ENCODE assay signal across 36 mouse cellular contexts in the genomic region with DNA sequence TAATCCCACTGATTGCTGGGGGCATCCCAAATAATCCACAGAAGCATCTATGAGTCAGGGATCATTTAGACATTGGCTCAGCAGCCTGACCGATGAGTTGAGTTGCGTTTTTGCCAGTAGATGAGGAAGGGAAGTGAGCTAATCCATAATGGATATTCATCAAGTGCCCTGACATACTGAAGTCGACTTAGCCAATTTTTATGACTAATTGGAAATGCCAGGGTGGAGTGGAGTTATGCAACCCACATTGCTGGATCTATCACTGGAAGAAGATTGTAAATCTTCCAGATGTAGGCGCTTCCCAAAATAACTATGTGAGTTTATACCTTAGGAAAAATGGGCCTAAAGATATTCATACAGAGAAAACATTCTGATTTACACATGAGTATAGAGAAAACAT. TPM values are rescaled to one million over a fixed set of nuclear protein-coding genes. Genes with fewer than 3 reads are reported as not detected.
DNase-seq lines count a peak whose midpoint lies in the region; ATAC-seq and TF ChIP-seq lines count a peak whose summit lies in the region.
"Had no signal": no experiment of that assay in that cellular context is flagged by ENCODE, and none has a peak within 500 bp of the region (broad histone marks: within the 10 kb centered on the region; RNA-seq: fewer than 3 reads in every experiment).

No protein-coding gene starts in this region.

- no peak overlapping the region for H3K27ac ChIP-seq in forebrain, embryonic 10.5 days
- no peak overlapping the region for H3K27ac ChIP-seq in forebrain, embryonic 16.5 days (ENCODE audit: low read length)
- H3K27ac ChIP-seq in left cerebral cortex, adult 2 months = no peak overlapping the region
- H3K27ac ChIP-seq: forebrain, embryonic 12.5 days; heart, adult 2 months; hindbrain, embryonic 13.5 days; liver, embryonic 15.5 days; lung, embryonic 15.5 days; midbrain, embryonic 13.5 days had no signal

- no peak overlapping the region for H3K4me3 ChIP-seq in forebrain, embryonic 10.5 days
- H3K4me3 ChIP-seq in forebrain, embryonic 16.5 days (replicated peaks; ENCODE audit: low read length) = no peak overlapping the region
- H3K4me3 ChIP-seq in left cerebral cortex, adult 2 months = no peak overlapping the region
- H3K4me3 ChIP-seq: forebrain, embryonic 12.5 days; heart, adult 2 months; hindbrain, embryonic 13.5 days; liver, embryonic 15.5 days; lung, embryonic 15.5 days; megakaryocyte, embryonic 14.5 days; midbrain, embryonic 13.5 days had no signal

- no peak overlapping the region for H3K4me2 ChIP-seq in forebrain, embryonic 16.5 days (ENCODE audit: low read length)
- H3K4me2 ChIP-seq: forebrain, embryonic 12.5 days; hindbrain, embryonic 13.5 days; liver, embryonic 15.5 days; lung, embryonic 15.5 days; midbrain, embryonic 13.5 days had no signal

- H3K27me3 ChIP-seq in forebrain, embryonic 10.5 days (ENCODE audit: poor library complexity, severe bottlenecking) = peaks cover 20% of the 10 kb centered on the region
- no peaks in the 10 kb centered on the region for H3K27me3 ChIP-seq in forebrain, embryonic 16.5 days (replicated peaks; ENCODE audit: control insufficient read depth, insufficient read depth, low read length)
- H3K27me3 ChIP-seq: forebrain, embryonic 12.5 days; hindbrain, embryonic 13.5 days; liver, embryonic 15.5 days; lung, embryonic 15.5 days; midbrain, embryonic 13.5 days had no signal

- H3K36me3 ChIP-seq in forebrain, embryonic 10.5 days (replicated peaks) = no peaks in the 10 kb centered on the region
- no peaks in the 10 kb centered on the region for H3K36me3 ChIP-seq in forebrain, embryonic 16.5 days (ENCODE audit: control insufficient read depth, insufficient read depth)
- H3K36me3 ChIP-seq: forebrain, embryonic 12.5 days; hindbrain, embryonic 13.5 days; liver, embryonic 15.5 days; lung, embryonic 15.5 days; midbrain, embryonic 13.5 days had no signal

- intact Hi-C loops in left cerebral cortex, adult 2 months (cut with DNase I) = no loop called here

- H3K9me3 ChIP-seq in forebrain, embryonic 10.5 days = no peaks in the 10 kb centered on the region
- no peaks in the 10 kb centered on the region for H3K9me3 ChIP-seq in forebrain, embryonic 16.5 days (ENCODE audit: control insufficient read depth, low read length)
- H3K9me3 ChIP-seq: forebrain, embryonic 12.5 days; hindbrain, embryonic 13.5 days; liver, embryonic 15.5 days; lung, embryonic 15.5 days; megakaryocyte, embryonic 14.5 days; midbrain, embryonic 13.5 days had no signal

- no peak for TF ChIP-seq CTCF in left cerebral cortex, adult 2 months (IDR thresholded peaks at IDR 0.05)

- H3K9ac ChIP-seq in forebrain, embryonic 16.5 days (replicated peaks; ENCODE audit: low read depth, low read length) = no peak overlapping the region
- H3K9ac ChIP-seq: forebrain, embryonic 12.5 days; hindbrain, embryonic 13.5 days; liver, embryonic 15.5 days; lung, embryonic 15.5 days; midbrain, embryonic 13.5 days had no signal

- DNase-seq in forebrain, embryonic 10.5 days (ENCODE audit: extremely low spot score, low spot score) = peak; percentile 2
- DNase-seq in right cerebral cortex, adult 2 months (ENCODE audit: low spot score in 2 of 2) = peak; percentile 13 to 14
- no peak for DNase-seq in right cerebral cortex, postnatal 14 days
- peak; percentile 41 to 49 for DNase-seq in adrenal gland, postnatal 36 days
- DNase-seq in gastrocnemius, adult 8-10 months (ENCODE audit: low spot score in 2 of 2) = no peak
- DNase-seq in left cerebral cortex, adult 2 months (ENCODE audit: extremely low spot score in 1 of 2, low spot score in 2 of 2) = no peak
- DNase-seq: B cell, adult 2 months; cerebellum, adult 18-20 months; cerebellum, postnatal 14 days; gastrocnemius, postnatal 25 days; heart, adult 2 months; heart, postnatal 36 days; kidney, postnatal 36 days; liver; lung, postnatal 36 days; right cerebral cortex, postnatal 25 days; spleen, adult 18-20 months; thymus, postnatal 25 days had no signal

- ATAC-seq in forebrain, embryonic 16.5 days = no peak
- ATAC-seq: inflammation-experienced regulatory T-cells, adult 6 months; midbrain, embryonic 13.5 days had no signal

- WGBS in forebrain, embryonic 10.5 days = 92% methylated on average over 4 of the region's 4 CpGs
- 86% methylated on average over 4 of the region's 4 CpGs for whole genome bisulfite sequencing in forebrain, embryonic 16.5 days

- H3K4me1 ChIP-seq in forebrain, embryonic 10.5 days = peaks cover 20% of the 10 kb centered on the region
- H3K4me1 ChIP-seq in forebrain, embryonic 16.5 days (replicated peaks; ENCODE audit: control insufficient read depth, insufficient read depth, low read length) = no peaks in the 10 kb centered on the region
- H3K4me1 ChIP-seq: hindbrain, embryonic 13.5 days; liver, embryonic 15.5 days; lung, embryonic 15.5 days; megakaryocyte, embryonic 14.5 days had no signal

RNA-seq across cellular contexts. Expression of a gene that starts 8.9 kb away (rescaled TPM):
- polyA plus RNA-seq in forebrain, embryonic 10.5 days (2016; fragmentation: Nextera tagmentation; extraction: Ambion mirVana) = not detected in 2 replicates
- polyA plus RNA-seq in forebrain, embryonic 16.5 days (2015; fragmentation: Nextera tagmentation; extraction: Ambion mirVana) = 0.72 TPM in 1 of 2 replicates, not detected in the other
- total RNA-seq in adrenal gland, postnatal 36 days (2021) = not detected
- not detected for total RNA-seq in gastrocnemius, adult 8-10 months (2022)
- not detected for total RNA-seq in left cerebral cortex, adult 2 months (2021)
- total RNA-seq: gastrocnemius, postnatal 25 days; heart, adult 2 months; heart, postnatal 36 days; layer of hippocampus, adult 8-10 months; left cerebral cortex, adult 18-20 months; left cerebral cortex, postnatal 36 days; MEL; monocyte, adult 5-6 weeks had no signal
- polyA plus RNA-seq: forebrain, embryonic 12.5 days; frontal cortex, adult 2 months; heart, adult 2 months; heart, embryonic 14.5 days; hindbrain, embryonic 13.5 days; inflammation-experienced regulatory T-cells, adult 6 months; kidney, embryonic 14.5 days; midbrain, embryonic 13.5 days; neural tube, embryonic 11.5 days had no signal

RNA-seq across cellular contexts. Expression of a gene that starts 55.8 kb away (rescaled TPM):
- not detected in 2 replicates for polyA plus RNA-seq in forebrain, embryonic 10.5 days (2016; fragmentation: Nextera tagmentation; extraction: Ambion mirVana)
- polyA plus RNA-seq in forebrain, embryonic 16.5 days (2015; fragmentation: Nextera tagmentation; extraction: Ambion mirVana) = not detected in 2 replicates
- total RNA-seq in adrenal gland, postnatal 36 days (2021) = not detected
- not detected for total RNA-seq in gastrocnemius, adult 8-10 months (2022)
- total RNA-seq in left cerebral cortex, adult 2 months (2021) = not detected
- total RNA-seq: gastrocnemius, postnatal 25 days; heart, adult 2 months; heart, postnatal 36 days; layer of hippocampus, adult 8-10 months; left cerebral cortex, adult 18-20 months; left cerebral cortex, postnatal 36 days; MEL; monocyte, adult 5-6 weeks had no signal
- polyA plus RNA-seq: embryonic facial prominence, embryonic 11.5 days; forebrain, embryonic 12.5 days; frontal cortex, adult 2 months; heart, adult 2 months; heart, embryonic 14.5 days; hindbrain, embryonic 13.5 days; inflammation-experienced regulatory T-cells, adult 6 months; kidney, embryonic 14.5 days; midbrain, embryonic 13.5 days; neural tube, embryonic 11.5 days had no signal

Comparison
In these comparisons a context has a peak if more than half of its experiments do, and no peak if none do; other contexts are left out.
1. DNase-seq: peak in forebrain, embryonic 10.5 days (single experiment), right cerebral cortex, adult 2 months (2 of 2) and adrenal gland, postnatal 36 days (2 of 2); none in right cerebral cortex, postnatal 14 days (single experiment), gastrocnemius, adult 8-10 months (0 of 2) and left cerebral cortex, adult 2 months (0 of 2).